Mouse (Mus musculus) midbrain, embryonic 13.5 days (tissue): ENCODE data around the gene Rbm24. TPM values are rescaled to one million over a fixed set of nuclear protein-coding genes. Genes with fewer than 3 reads are reported as not detected.

Source experiments
- ATAC-seq: fragments of 200-750 bp; cut with Nextera tagmentation; 2 replicates; pipeline ENCODE4 v1.8.0; 2017; ENCODE audit warnings: mild to moderate bottlenecking, moderate TSS enrichment, moderate library complexity
- H3K27ac ChIP-seq: fragments of 300-500 bp; sonication (generic); 2 replicates; pipeline ENCODE4 v1.5.1; 2015; ENCODE audit warnings: inconsistent platforms, mild to moderate bottlenecking, moderate library complexity
- H3K27me3 ChIP-seq: fragments of 300-500 bp; sonication (generic); 2 replicates; pipeline ENCODE4 v1.6.1; 2015; ENCODE audit warnings: mild to moderate bottlenecking, inconsistent platforms
- H3K36me3 ChIP-seq: fragments of 300-500 bp; sonication (generic); 2 replicates; pipeline ENCODE4 v1.6.1; 2015; ENCODE audit warnings: mild to moderate bottlenecking, inconsistent platforms
- H3K4me1 ChIP-seq: fragments of 300-500 bp; sonication (generic); replicated peaks from 2 replicates; pipeline ENCODE4 v1.6.1; 2015; ENCODE audit warnings: inconsistent platforms
- H3K4me2 ChIP-seq: fragments of 300-500 bp; sonication (generic); replicated peaks from 2 replicates; pipeline ENCODE4 v1.6.1; 2015; ENCODE audit warnings: moderate library complexity, mild to moderate bottlenecking, inconsistent platforms
- H3K4me3 ChIP-seq: fragments of 300-500 bp; sonication (generic); replicated peaks from 2 replicates; pipeline ENCODE4 v1.5.1; 2015; ENCODE audit warnings: mild to moderate bottlenecking, inconsistent platforms
- H3K9ac ChIP-seq: fragments of 300-500 bp; sonication (generic); replicated peaks from 2 replicates; pipeline ENCODE4 v1.6.1; 2015; ENCODE audit warnings: mild to moderate bottlenecking, inconsistent platforms
- H3K9me3 ChIP-seq: fragments of 300-500 bp; sonication (generic); 2 replicates; pipeline ENCODE4 v1.6.1; 2016; ENCODE audit warnings: mild to moderate bottlenecking, inconsistent platforms
- WGBS: fragments of 180-500 bp; shearing (Covaris S2); methylation state at CpG from one replicate; pipeline ENCODE4 v1.1.7; 2015; 5-methylcytosine and 5-hydroxymethylcytosine counted together
- polyA plus RNA-seq: library from polyadenylated mRNA; unstranded; fragments of >200 nt; fragmentation: Nextera tagmentation; extraction: Ambion mirVana; gene quantifications from 2 replicates; pipeline ENCODE4 v1.2.1, GENCODE M21; 2015

Gene Rbm24
- polyA plus RNA-seq, 1 experiment from 2014 or later, result 3.6 TPM

DNA sequence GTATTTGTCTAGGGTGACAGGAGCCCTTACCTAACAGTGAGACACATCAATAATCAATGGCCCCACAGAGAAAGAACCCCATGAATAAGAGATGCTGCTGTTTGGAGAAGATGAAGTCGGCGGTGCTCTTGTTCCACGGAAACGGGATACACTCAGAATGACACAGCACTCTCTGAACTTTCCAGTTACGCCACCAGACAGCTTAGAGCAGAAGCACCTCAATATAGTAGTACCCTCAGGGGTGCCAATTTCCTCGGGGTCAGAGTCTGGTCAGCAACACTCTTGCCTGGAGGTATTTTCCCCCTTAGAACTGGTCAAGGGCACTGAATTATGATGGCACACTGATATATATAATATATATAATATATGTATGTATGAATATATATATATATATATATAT, 27.8 kb downstream of the Rbm24 start:
- Histone ChIP-seq H3K27ac (no peak overlapping the region), H3K36me3 (no peaks in the 10 kb centered on the region), H3K9ac (no peak overlapping the region), H3K4me3 (no peak overlapping the region), H3K9me3 (no peaks in the 10 kb centered on the region), H3K4me1 (peaks cover 7% of the 10 kb centered on the region; the same call in 1 of the 2 replicates), H3K4me2 (no peak overlapping the region), H3K27me3 (no peaks in the 10 kb centered on the region)
- 88% methylated on average over 6 of the region's 6 CpGs for WGBS
- no peak for ATAC-seq

DNA sequence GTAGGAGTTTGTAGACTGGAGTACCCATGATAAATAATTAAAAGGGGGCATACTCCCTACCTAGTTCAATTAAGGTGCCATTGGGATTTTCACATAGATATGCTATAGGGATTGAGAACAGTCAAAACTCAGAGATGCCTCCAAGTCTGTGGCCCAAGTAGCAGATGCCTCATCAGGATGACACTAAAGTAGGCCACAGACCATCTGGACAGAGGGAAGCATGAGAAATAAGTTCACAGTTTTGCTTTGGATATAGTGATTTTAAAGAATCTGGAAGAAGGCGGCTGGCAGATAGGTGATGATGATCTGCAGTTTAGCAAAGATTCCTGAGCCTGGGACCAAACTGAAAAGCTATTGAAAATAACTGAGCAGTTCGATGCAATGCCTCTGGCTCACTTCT, 30.0 kb downstream of the Rbm24 start:
- ATAC-seq, result no peak
- no peak overlapping the region for H3K4me2 ChIP-seq
- H3K9ac ChIP-seq, result no peak overlapping the region
- H3K27ac ChIP-seq, result no peak overlapping the region
- 92% methylated on average over 2 of the region's 2 CpGs for WGBS
- no peaks in the 10 kb centered on the region for H3K27me3 ChIP-seq
- H3K36me3 ChIP-seq, result no peaks in the 10 kb centered on the region
- H3K4me3 ChIP-seq, result no peak overlapping the region
- peaks cover 7% of the 10 kb centered on the region; the same call in 1 of the 2 replicates for H3K4me1 ChIP-seq
- H3K9me3 ChIP-seq, result no peaks in the 10 kb centered on the region

DNA sequence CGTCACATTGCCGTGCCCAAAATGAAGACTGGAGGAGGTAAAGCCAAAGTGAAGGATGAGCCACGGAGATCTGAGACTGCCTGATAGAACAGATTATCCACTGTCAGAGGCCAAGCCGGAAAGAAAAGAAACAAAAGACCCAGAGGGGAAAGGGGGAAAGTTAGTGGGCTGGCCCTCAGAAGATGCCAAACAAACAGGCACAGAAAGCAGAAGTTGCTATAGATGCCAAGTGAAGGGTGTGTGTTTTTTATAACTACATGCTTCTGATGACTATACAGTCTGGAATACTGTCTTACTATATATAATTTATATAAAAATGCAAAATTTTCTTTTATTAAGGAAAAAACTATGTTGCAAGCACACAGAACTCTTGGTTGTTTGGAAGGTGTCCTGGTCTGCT, 31.7 kb downstream of the Rbm24 start:
- WGBS, result 44% methylated on average over 4 of the region's 4 CpGs
- Histone ChIP-seq H3K27ac (no peak overlapping the region), H3K27me3 (no peaks in the 10 kb centered on the region), H3K4me3 (no peak overlapping the region), H3K4me2 (no peak overlapping the region), H3K9me3 (no peaks in the 10 kb centered on the region), H3K4me1 (no peaks in the 10 kb centered on the region), H3K36me3 (no peaks in the 10 kb centered on the region), H3K9ac (no peak overlapping the region)
- ATAC-seq, result no peak

DNA sequence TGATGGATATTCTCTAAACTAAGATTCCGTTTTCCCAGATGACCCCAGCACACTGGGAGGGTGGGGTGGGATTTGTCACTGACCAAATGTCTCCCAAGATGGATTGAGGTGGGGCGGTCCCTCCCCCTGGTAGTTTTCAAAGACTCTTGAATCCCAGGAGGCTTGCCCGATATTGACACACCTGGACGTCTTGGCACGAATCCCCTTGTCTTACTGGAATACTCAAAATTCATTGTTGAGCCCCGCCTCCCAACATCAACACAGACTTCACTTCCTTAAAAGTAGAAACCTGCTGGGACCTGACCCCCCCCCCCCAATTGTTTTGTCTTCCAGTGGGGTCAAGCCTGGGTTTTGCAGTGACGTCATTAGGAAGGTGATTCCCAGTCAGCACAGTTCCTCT, 32.4 kb downstream of the Rbm24 start:
- Histone ChIP-seq H3K27ac (no peak overlapping the region), H3K9me3 (no peaks in the 10 kb centered on the region), H3K4me3 (no peak overlapping the region), H3K36me3 (no peaks in the 10 kb centered on the region), H3K4me1 (no peaks in the 10 kb centered on the region), H3K9ac (no peak overlapping the region), H3K4me2 (no peak overlapping the region), H3K27me3 (no peaks in the 10 kb centered on the region)
- ATAC-seq, result no peak
- WGBS, result 90% methylated on average over 7 of the region's 7 CpGs

DNA sequence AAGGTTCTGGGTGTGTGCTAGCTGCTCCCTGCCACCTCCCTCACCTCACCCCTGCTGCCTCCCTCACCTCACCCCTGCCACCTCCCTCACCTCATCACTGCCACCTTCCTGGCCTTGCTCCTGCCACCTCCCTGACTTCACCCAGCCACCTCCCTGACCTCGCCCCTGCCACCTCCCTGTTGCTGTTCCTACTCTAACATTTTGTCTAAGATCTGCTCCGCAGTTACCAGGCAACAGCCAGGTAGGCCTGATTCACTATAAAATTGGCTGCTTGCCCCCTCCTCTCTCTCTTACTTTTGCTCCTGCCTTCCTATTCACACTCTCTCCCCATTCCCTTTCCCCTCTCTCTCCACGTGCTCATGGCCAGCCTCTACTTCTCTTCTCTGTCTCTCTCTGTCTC, 33.3 kb downstream of the Rbm24 start:
- no peak for ATAC-seq
- H3K4me3 ChIP-seq, result no peak overlapping the region
- no peaks in the 10 kb centered on the region for H3K27me3 ChIP-seq
- H3K9me3 ChIP-seq, result no peaks in the 10 kb centered on the region
- no peak overlapping the region for H3K4me2 ChIP-seq
- no peaks in the 10 kb centered on the region for H3K4me1 ChIP-seq
- WGBS, result 79% methylated on average over 3 of the region's 3 CpGs
- no peak overlapping the region for H3K27ac ChIP-seq
- no peaks in the 10 kb centered on the region for H3K36me3 ChIP-seq
- H3K9ac ChIP-seq, result no peak overlapping the region

DNA sequence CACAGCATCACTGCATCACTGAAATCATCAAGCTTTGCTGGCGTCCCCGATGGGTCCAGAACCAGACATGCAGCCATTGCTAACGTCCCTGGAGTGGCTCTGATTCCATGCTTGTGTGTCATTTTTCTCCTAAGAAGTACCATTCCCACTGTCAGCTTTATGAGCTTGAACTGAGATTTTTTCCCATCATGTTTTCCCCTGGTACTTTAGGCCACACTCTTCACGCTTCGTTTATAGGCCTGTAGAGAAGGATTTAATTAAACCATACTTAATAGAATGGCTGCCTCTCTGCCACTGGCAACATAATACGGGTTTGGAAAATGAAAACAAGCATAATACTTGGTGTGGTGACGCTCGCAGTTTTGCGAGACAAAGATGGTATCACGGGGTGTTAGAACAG, 41.3 kb downstream of the Rbm24 start:
- Histone ChIP-seq H3K27ac (no peak overlapping the region), H3K36me3 (no peaks in the 10 kb centered on the region), H3K9ac (no peak overlapping the region), H3K9me3 (no peaks in the 10 kb centered on the region), H3K4me2 (no peak overlapping the region), H3K4me3 (no peak overlapping the region), H3K4me1 (0 out of 2 replicates have a peak, but pooled peaks cover 2% of the 10 kb centered on the region), H3K27me3 (no peaks in the 10 kb centered on the region)
- WGBS, result 75% methylated on average over 10 of the region's 10 CpGs
- no peak for ATAC-seq

DNA sequence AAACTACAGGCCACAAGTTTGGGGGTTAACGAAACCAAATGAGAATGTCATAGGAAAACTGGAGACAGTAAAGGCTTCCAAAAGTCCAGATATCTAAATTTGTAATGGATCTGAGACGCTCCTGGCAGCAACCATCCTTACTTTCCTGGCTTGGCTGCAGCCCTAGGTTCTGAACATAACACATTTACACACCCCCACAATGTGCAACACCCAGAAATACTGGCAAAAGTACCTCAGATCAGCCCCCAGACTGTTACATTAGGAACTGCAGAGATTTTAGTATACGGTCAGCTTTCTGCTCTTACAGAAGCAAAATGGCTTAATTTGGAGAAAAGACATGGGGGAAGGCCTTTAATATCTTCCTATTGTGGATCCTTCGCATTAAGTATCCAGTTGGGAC, 44.0 kb downstream of the Rbm24 start:
- WGBS, result 96% methylated on average over 4 of the region's 4 CpGs

DNA sequence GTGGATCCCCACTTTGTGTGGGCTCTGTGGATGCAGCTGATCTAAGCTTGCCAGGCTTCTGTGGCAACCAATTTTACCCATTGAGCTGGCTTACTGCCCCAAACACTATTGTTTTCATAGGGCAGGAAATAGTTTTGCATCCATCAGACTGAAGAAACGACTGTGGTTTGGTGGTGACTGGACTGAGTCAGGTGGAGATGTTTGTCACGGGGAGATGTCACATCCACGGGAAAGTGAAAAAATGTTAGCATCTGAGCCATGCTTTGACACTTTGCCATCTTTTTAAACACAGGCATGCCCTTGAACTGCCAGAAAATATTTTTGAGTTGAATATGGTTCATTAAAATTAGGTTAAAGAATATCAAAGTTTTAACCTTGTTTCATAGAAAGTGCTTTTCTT, 45.5 kb downstream of the Rbm24 start:
- no peaks in the 10 kb centered on the region for H3K27me3 ChIP-seq
- H3K4me1 ChIP-seq, result 0 out of 2 replicates have a peak, but pooled peaks cover 2% of the 10 kb centered on the region
- no peaks in the 10 kb centered on the region for H3K36me3 ChIP-seq
- no peak for ATAC-seq
- H3K9me3 ChIP-seq, result no peaks in the 10 kb centered on the region
- H3K4me3 ChIP-seq, result no peak overlapping the region
- H3K9ac ChIP-seq, result no peak overlapping the region
- no peak overlapping the region for H3K4me2 ChIP-seq
- 86% methylated on average over 3 of the region's 3 CpGs for WGBS
- H3K27ac ChIP-seq, result no peak overlapping the region

More for the DNA sequence above, 44.0 kb downstream of the Rbm24 start:
- ATAC-seq, result no peak
- H3K9ac ChIP-seq, result no peak overlapping the region
- no peak overlapping the region for H3K4me2 ChIP-seq
- H3K9me3 ChIP-seq, result no peaks in the 10 kb centered on the region
- 0 out of 2 replicates have a peak, but pooled peaks cover 2% of the 10 kb centered on the region for H3K4me1 ChIP-seq
- H3K27ac ChIP-seq, result no peak overlapping the region
- H3K36me3 ChIP-seq, result no peaks in the 10 kb centered on the region
- H3K27me3 ChIP-seq, result no peaks in the 10 kb centered on the region
- no peak overlapping the region for H3K4me3 ChIP-seq

DNA sequence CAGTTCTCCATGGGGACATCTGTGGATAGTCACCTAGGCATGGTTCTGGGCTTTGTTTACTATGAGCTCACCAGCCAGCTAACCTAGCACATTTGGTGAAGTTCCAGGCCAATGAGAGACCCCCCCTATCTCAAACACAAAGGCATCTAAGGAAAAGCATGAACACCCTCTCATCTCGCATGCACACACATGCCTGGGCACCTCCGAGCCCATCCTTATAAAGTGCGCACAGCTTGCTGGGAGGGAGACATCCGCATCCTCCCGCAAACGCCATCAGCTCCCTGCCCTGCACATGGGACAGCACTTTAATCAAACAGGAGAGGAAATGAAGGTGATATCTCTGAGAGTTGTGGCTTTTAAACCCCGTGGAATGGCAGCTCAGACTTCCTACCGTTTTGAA, 50.0 kb downstream of the Rbm24 start:
- 73% methylated on average over 8 of the region's 8 CpGs for WGBS
- Histone ChIP-seq H3K27ac (no peak overlapping the region), H3K4me3 (no peak overlapping the region), H3K9me3 (no peaks in the 10 kb centered on the region), H3K9ac (no peak overlapping the region), H3K36me3 (no peaks in the 10 kb centered on the region), H3K27me3 (no peaks in the 10 kb centered on the region), H3K4me1 (no peaks in the 10 kb centered on the region), H3K4me2 (no peak overlapping the region)
- no peak for ATAC-seq

DNA sequence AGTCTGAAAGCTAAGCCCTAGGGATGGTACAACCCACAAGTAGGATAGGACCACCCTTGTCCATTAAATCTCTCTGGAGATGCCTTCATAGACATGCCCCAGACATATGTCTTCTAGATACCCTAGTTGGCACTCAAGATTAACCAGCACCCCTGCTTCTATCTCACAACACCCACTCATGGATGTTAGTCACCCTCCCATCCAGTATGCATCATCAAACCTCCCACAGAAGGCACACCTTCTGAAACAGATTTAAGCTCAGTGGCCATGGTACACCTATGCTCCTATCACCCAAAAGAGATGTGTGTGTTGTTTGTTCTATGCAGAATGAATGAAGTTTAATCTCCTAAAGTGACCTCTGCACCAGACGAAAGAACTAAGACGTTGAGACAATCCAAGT, 51.3 kb downstream of the Rbm24 start:
- no peaks in the 10 kb centered on the region for H3K4me1 ChIP-seq

More for the DNA sequence above, 51.3 kb downstream of the Rbm24 start:
- no peak overlapping the region for H3K4me2 ChIP-seq
- no peaks in the 10 kb centered on the region for H3K9me3 ChIP-seq
- no peak overlapping the region for H3K4me3 ChIP-seq
- H3K9ac ChIP-seq, result no peak overlapping the region
- no peaks in the 10 kb centered on the region for H3K27me3 ChIP-seq
- ATAC-seq, result no peak
- 97% methylated on average over 2 of the region's 2 CpGs for WGBS
- H3K27ac ChIP-seq, result no peak overlapping the region
- H3K36me3 ChIP-seq, result no peaks in the 10 kb centered on the region

Other genes starting within 250 kb of the Rbm24 start
- gene Stmnd1, start 144.7 kb upstream of the Rbm24 start, polyA plus RNA-seq, result not detected in 2 replicates
- gene Cap2, start 83.4 kb downstream of the Rbm24 start, polyA plus RNA-seq, result 8.1 and 8.9 TPM in 2 replicates